Mouse (Mus musculus) embryonic facial prominence, embryonic 14.5 days (tissue): ENCODE results near the gene Mlh3. TPM values are rescaled to one million over a fixed set of nuclear protein-coding genes. Genes with fewer than 3 reads are reported as not detected.
A peak's percentile ranks its signal among the peaks of the same experiment; 100 is the strongest.

Source experiments
- ATAC-seq: fragments of 200-750 bp; cut with Nextera tagmentation; 2 replicates; pipeline ENCODE4 v1.8.0; 2017; ENCODE audit warnings: low read depth, moderate number of reproducible peaks, moderate TSS enrichment
- DNase-seq: peaks from one replicate; pipeline ENCODE4 v3.0.0-alpha.2; 2015; ENCODE audit warnings: low spot score
- H3K27ac ChIP-seq: fragments of 300-500 bp; sonication (generic); replicated peaks from 2 replicates; pipeline ENCODE4 v1.5.1; 2014; ENCODE audit warnings: low read depth, mild to moderate bottlenecking, low read length, moderate library complexity
- H3K27me3 ChIP-seq: fragments of 300-500 bp; sonication (generic); replicated peaks from 2 replicates; pipeline ENCODE4 v1.6.1; 2014; ENCODE audit warnings: low read length; ENCODE audit not compliant: control insufficient read depth, insufficient read depth
- H3K36me3 ChIP-seq: fragments of 300-500 bp; sonication (generic); 2 replicates; pipeline ENCODE4 v1.6.1; 2014; ENCODE audit warnings: low read length, mixed read lengths; ENCODE audit not compliant: control insufficient read depth, insufficient read depth
- H3K4me1 ChIP-seq: fragments of 300-500 bp; sonication (generic); 2 replicates; pipeline ENCODE4 v1.6.1; 2014; ENCODE audit warnings: antibody characterized with exemption, low read length; ENCODE audit not compliant: control insufficient read depth, insufficient read depth
- H3K4me2 ChIP-seq: fragments of 300-500 bp; sonication (generic); 2 replicates; pipeline ENCODE4 v1.6.1; 2014; ENCODE audit warnings: low read depth, mild to moderate bottlenecking, low read length, moderate library complexity, mixed read lengths
- H3K4me3 ChIP-seq: fragments of 300-500 bp; sonication (generic); 2 replicates; pipeline ENCODE4 v1.5.1; 2014; ENCODE audit warnings: low read depth, mild to moderate bottlenecking, low read length
- H3K9ac ChIP-seq: fragments of 300-500 bp; sonication (generic); 2 replicates; pipeline ENCODE4 v1.6.1; 2014; ENCODE audit warnings: low read depth, mild to moderate bottlenecking, low read length, moderate library complexity, mixed read lengths
- H3K9me3 ChIP-seq: fragments of 300-500 bp; sonication (generic); 2 replicates; pipeline ENCODE4 v1.6.1; 2016; ENCODE audit warnings: low read length; ENCODE audit not compliant: control insufficient read depth
- WGBS: fragments of 180-500 bp; shearing (Covaris S2); extraction: QIAGEN DNeasy Blood & Tissue Kit; methylation state at CpG from one replicate; pipeline ENCODE4 v1.1.7; 2014; 5-methylcytosine and 5-hydroxymethylcytosine counted together
- polyA plus RNA-seq: library from polyadenylated mRNA; unstranded; fragments of >200 nt; fragmentation: Nextera tagmentation; extraction: Ambion mirVana; gene quantifications from 2 replicates; pipeline ENCODE4 v1.2.1, GENCODE M21; 2014

The Mlh3 gene
- polyA plus RNA-seq, 1 experiment from 2014 or later = 8.3 TPM

DNA sequence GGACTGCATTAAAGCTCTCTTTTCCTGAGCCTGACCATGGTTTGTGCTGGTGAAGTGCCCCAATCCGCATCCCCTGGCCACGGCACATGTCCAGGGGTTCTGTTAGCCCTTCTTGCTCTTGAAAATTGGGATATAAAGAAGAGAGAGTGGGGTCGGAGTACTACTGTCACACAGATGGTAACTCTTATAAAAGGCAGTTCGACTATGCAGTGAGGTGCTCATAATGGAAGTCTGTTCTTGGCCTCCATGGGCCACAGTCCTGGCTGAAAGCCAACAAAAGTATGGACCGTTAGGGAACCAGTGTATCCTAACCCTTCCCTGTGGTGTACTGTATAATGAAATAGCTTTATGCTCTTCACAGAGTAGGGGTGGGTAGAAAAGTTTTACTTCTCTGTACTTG lies 26.5 kb upstream of the Mlh3 start:
- Histone ChIP-seq H3K4me3 (no peak overlapping the region), H3K36me3 (peaks cover 27% of the 10 kb centered on the region), H3K4me1 (peaks cover 7% of the 10 kb centered on the region), H3K9ac (no peak overlapping the region), H3K4me2 (no peak overlapping the region), H3K27me3 (no peaks in the 10 kb centered on the region), H3K27ac (peak overlapping the region; percentile 33; the same call in 1 of the 2 replicates), H3K9me3 (peaks cover 20% of the 10 kb centered on the region)
- WGBS = 66% methylated on average over 5 of the region's 5 CpGs
- ATAC-seq = 0 out of 2 replicates have a peak, but pooled peaks have one; percentile 20
- DNase-seq = no peak

DNA sequence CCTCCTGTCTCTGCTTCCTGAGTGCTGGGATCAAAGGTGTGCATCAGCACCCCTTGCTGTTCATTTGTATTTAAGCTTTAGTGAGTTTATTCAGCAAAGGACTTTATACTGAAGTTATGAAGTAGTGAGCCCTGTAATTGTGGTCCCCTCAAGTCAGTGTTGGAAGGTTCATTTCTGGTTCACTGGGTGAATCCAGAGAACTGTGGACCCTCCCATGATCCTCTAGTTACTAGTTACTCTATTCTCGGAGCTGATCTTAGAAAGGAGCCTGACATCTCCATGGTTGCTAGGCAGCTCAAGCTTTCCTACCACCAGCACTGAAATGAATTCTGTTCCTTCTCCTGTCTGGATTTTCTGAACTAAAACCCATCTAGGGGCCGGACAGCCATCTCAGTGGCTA lies 25.1 kb upstream of the Mlh3 start:
- WGBS = 82% methylated on average over 2 of the region's 2 CpGs

DNA sequence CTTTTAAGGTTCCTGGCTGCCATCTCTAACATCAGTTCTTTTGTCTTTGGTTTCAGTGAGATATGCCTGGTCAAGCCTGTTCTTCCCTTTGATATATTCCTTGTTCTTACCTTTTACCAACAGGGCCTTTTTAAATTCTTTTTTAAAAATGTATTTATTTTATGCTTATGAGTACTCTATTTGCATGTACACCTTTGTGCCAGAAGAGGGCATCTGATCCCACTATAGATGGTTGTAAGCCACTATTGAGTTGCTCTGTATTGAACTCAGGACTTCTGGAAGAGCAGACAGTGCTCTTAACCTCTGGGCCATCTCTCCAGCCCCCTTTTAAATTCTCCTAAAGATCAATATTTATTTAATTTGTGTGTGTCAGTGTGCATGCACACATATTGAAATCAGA lies 22.5 kb upstream of the Mlh3 start:
- no peak overlapping the region for H3K4me3 ChIP-seq

More for the DNA sequence above, 25.1 kb upstream of the Mlh3 start:
- H3K9ac ChIP-seq = no peak overlapping the region
- no peak overlapping the region for H3K4me2 ChIP-seq
- no peaks in the 10 kb centered on the region for H3K27me3 ChIP-seq
- H3K4me3 ChIP-seq = no peak overlapping the region
- H3K36me3 ChIP-seq = peaks cover 12% of the 10 kb centered on the region; the same call in 1 of the 2 replicates
- H3K4me1 ChIP-seq = peaks cover 7% of the 10 kb centered on the region
- DNase-seq (no peak), ATAC-seq (no peak)
- H3K9me3 ChIP-seq = peaks cover 20% of the 10 kb centered on the region
- H3K27ac ChIP-seq = no peak overlapping the region

DNA sequence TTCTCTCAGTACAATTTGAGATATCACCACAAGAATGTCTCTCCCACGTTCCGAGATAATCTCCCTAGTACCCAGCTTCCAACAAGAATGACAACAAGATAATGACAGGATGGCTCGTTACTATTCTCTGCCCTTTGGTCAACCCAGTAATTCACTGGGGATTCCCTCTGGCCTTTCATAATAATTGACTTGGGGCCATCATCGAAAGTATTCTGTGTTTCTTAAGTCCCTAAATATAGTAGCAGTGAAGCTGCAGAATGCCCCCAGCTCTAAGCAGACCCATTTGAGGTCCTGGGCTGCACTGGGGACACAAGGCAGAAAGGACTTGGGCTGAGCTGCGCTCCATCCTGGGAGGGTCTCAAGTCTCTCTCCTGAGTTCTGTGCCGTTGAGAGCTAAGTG lies 21.9 kb upstream of the Mlh3 start:
- ATAC-seq = no peak
- Histone ChIP-seq H3K27ac (no peak overlapping the region), H3K36me3 (no peaks in the 10 kb centered on the region), H3K9me3 (peaks cover 20% of the 10 kb centered on the region), H3K9ac (no peak overlapping the region), H3K4me1 (peaks cover 16% of the 10 kb centered on the region), H3K4me3 (no peak overlapping the region), H3K4me2 (no peak overlapping the region), H3K27me3 (no peaks in the 10 kb centered on the region)
- 63% methylated on average over 6 of the region's 6 CpGs for WGBS
- no peak for DNase-seq

More for the DNA sequence above, 22.5 kb upstream of the Mlh3 start:
- H3K36me3 ChIP-seq = no peaks in the 10 kb centered on the region
- H3K27ac ChIP-seq = no peak overlapping the region
- peaks cover 13% of the 10 kb centered on the region for H3K4me1 ChIP-seq
- no peaks in the 10 kb centered on the region for H3K27me3 ChIP-seq
- no peak overlapping the region for H3K9ac ChIP-seq
- no peak for ATAC-seq
- no peak overlapping the region for H3K4me2 ChIP-seq
- H3K9me3 ChIP-seq = peaks cover 20% of the 10 kb centered on the region
- no peak for DNase-seq

DNA sequence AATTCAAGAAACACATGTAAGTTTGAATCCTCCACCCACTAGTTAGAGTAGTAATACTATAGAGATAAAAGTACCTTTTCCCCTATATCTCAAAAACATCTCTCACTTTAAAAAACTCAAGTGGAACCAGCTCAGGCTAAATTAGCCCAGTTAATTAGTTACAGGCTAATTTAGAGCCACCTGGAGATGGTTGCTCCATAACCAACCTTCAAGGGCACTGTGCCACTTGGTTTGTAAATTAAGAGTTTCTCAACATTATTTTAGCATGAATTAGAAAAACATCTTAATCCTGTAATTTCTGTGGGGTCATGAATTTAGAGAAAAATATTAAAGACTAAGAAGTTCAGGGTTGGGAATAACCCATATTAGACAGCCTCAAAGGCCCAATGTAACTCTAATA lies 21.1 kb upstream of the Mlh3 start:
- no peaks in the 10 kb centered on the region for H3K36me3 ChIP-seq
- H3K4me2 ChIP-seq = no peak overlapping the region
- H3K4me3 ChIP-seq = no peak overlapping the region
- H3K9ac ChIP-seq = no peak overlapping the region
- H3K4me1 ChIP-seq = peaks cover 10% of the 10 kb centered on the region
- DNase-seq (no peak), ATAC-seq (no peak)
- H3K27me3 ChIP-seq = no peaks in the 10 kb centered on the region
- H3K27ac ChIP-seq = no peak overlapping the region
- H3K9me3 ChIP-seq = peaks cover 23% of the 10 kb centered on the region

DNA sequence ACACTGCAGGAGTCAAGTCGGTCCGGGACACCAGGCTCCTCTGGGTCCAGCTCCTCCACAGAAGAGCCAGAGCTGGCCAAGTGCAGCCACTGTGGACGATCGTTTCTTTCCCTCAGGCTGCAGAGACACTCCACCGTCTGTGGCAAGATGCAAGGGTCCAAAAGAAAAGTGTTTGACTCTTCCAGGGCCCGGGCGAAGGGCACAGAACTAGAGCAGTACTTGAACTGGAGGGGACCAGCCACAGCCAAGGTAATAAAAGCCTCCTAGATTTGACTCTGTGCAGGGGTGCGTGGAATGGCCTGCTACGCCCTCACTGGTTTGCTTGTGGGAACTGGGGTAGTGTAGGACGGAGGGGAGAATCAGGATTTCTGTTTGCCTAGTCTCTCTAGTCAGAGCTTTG lies 20.2 kb upstream of the Mlh3 start:
- Histone ChIP-seq H3K4me3 (no peak overlapping the region), H3K27ac (no peak overlapping the region), H3K9ac (no peak overlapping the region), H3K4me1 (peaks cover 10% of the 10 kb centered on the region; the same call in 1 of the 2 replicates), H3K27me3 (no peaks in the 10 kb centered on the region), H3K36me3 (no peaks in the 10 kb centered on the region), H3K9me3 (peaks cover 23% of the 10 kb centered on the region), H3K4me2 (no peak overlapping the region)
- ATAC-seq = no peak
- DNase-seq = no peak
- WGBS = 88% methylated on average over 10 of the region's 10 CpGs

DNA sequence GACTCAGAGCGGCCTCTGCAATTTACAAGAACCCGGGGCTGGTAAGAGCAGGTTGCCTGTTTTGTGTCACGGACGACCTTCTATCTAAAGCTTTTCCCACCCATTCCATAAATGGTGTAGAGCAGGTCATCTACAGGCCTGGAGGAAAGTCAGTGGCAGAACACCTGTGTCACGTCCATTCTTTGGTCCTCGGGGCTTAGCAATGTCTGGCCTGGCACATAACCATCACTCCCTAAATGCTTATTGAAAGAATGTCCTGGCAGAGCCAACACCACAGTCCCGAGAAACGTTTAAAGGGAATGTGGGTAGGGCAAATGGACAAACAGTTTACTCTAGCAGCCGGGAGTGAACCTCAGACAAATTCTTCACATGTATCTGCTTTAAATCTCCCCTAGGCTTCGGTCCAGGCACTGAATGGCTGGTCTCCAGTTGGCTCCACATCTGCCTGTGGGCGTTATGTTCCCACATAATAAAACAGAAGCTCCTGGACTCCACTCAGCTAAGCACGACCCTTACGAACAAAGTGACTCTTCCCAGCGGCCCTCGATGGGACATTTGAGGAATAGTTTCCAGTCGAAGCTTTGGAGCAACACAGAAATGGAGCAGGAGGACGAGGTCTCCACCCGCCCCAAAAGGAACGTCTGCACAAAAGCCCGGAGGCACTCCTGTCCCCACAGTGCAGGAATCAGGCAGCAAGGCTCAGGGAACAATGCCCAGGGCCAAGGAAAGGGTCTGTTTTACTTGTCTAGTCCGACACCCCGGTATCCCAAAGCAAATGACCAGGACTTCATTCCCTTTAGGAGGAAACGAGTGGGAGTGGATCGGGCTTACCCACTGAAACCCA lies 19.0 kb upstream of the Mlh3 start:
- H3K4me1 ChIP-seq = peaks cover 10% of the 10 kb centered on the region; the same call in 1 of the 2 replicates
- H3K9me3 ChIP-seq = peaks cover 16% of the 10 kb centered on the region
- H3K27me3 ChIP-seq = no peaks in the 10 kb centered on the region
- ATAC-seq = no peak
- H3K27ac ChIP-seq = peak overlapping the region; percentile 2; the same call in 1 of the 2 replicates
- H3K9ac ChIP-seq = 0 out of 2 replicates have a peak overlapping the region, but pooled peaks have one; percentile 71
- DNase-seq = peak; percentile 72
- 49% methylated on average over 24 of the region's 24 CpGs for WGBS
- peak overlapping the region; percentile 42; the same call in 1 of the 2 replicates for H3K4me3 ChIP-seq
- peak overlapping the region; percentile 68 for H3K4me2 ChIP-seq
- H3K36me3 ChIP-seq = no peaks in the 10 kb centered on the region

DNA sequence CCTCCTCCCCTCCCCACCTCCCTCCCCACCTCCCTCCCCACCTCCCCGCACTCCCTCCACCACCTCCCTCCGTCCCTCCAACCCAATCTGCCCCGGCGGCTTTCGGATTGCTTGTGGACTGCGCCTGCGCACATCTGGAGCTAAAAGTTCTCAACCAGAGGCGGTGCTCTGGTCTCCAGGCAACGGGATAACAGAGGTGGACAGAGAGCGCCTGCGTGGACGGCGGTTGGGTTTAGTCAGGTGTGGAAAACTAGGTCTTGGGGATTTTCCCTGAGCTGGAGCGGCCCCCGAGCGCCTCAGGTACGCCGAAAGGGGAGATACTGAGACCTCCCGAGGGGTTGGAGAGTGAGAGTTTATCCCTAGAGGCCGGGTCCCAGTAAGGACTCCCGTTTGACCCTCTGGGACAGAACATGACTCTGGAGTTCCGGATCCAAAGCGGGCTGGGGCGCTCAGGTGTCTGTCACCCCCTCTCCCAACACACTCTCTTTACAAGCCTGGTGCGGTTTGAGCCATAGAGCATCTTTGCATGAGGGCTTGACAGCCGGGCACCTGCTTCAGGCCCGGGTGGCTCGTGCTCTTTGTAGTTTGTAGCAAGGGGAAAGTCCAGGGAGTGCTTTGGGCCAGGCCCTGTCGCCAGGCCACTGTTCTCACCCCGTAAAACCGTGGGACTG lies 18.2 kb upstream of the Mlh3 start, which contains the start of gene Zc2hc1c:
Gene Zc2hc1c, plus strand, starts transcription at position 106 of the 671 bp plus-strand sequence.
- DNase-seq (peak; percentile 97), ATAC-seq (peak; percentile 92)
- Histone ChIP-seq H3K4me1 (peaks cover 10% of the 10 kb centered on the region; the same call in 1 of the 2 replicates), H3K27me3 (no peaks in the 10 kb centered on the region), H3K27ac (peak within 1 kb of the TSS; percentile 49; the same call in 1 of the 2 replicates), H3K36me3 (no peaks in the 10 kb centered on the region), H3K4me2 (peak within 1 kb of the TSS; percentile 68), H3K9ac (peak within 1 kb of the TSS; percentile 71), H3K4me3 (peak within 1 kb of the TSS; percentile 42), H3K9me3 (0 out of 2 replicates have a peak, but pooled peaks cover 8% of the 10 kb centered on the region)
- 5% methylated on average over 29 of the region's 31 CpGs for WGBS
